Mouse (Mus musculus) ES-E14 (cell line): ENCODE measurements around the gene Olfr916.

Experiments
- HCFC1 ChIP-seq: IDR thresholded peaks from 2 replicates; pipeline ENCODE4 v1.6.1; 2012; ENCODE audit warnings: low read length, inconsistent platforms, borderline replicate concordance; ENCODE audit not compliant: insufficient read depth
- MAFK ChIP-seq: IDR thresholded peaks from 2 replicates; pipeline ENCODE4 v1.6.1; 2014; ENCODE audit warnings: mild to moderate bottlenecking, low read depth, low read length, inconsistent platforms; ENCODE audit not compliant: insufficient read depth
- ZNF384 ChIP-seq: IDR thresholded peaks from 2 replicates; pipeline ENCODE4 v1.6.1; 2012; ENCODE audit warnings: low read depth, low read length, inconsistent platforms

- no peak for TF ChIP-seq MAFK
- TF ChIP-seq ZNF384: no peak
- TF ChIP-seq HCFC1: no peak
Observed at GRCm38 (mm10) chr9:38665742-38666141, 6.1 kb upstream of the Olfr916 start, which contains the start of gene Olfr917.
